Mouse (Mus musculus) CH12F3 (cell line): ENCODE data around the gene Rnf151.
"Not testable (repeated sequence)": the region's sequence is repeated elsewhere in the genome, so short reads cannot be mapped to it uniquely, and the experiment has no call there.

ENCODE experiments used
- in situ Hi-C: fragments of 300-500 bp; cut with MboI; formaldehyde crosslinking; loops from 2 replicates; pipeline ENCODE4 v1.14.3; 2020; ENCODE audit warnings: low sequenced_read_pairs

The Rnf151 gene

DNA sequence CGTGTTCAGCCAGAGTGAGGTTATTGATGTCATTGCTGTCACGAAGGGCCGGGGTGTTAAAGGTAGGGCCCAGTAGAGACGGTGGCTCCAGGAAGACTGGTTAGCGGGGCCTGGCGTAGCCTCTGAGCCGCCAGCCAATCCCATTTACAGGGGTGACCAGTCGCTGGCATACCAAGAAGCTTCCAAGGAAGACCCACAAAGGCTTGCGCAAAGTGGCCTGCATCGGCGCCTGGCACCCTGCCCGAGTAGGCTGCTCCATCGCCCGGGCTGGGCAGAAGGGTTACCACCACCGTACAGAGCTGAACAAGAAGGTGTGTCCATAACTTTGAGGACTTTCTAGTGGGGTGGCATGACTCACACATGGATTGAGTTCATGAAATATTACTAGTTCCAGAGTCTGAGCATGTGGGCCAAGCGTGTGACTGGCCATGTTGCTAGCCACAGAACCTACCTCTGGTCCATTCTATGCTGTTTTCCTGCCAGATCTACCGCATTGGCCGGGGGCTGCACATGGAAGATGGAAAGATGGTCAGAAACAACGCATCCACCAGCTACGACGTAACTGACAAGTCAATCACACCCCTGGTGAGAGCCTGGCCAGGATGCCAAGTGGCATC, 15.7 kb upstream of the Rnf151 start:
- in situ Hi-C loops, result no loop called here

DNA sequence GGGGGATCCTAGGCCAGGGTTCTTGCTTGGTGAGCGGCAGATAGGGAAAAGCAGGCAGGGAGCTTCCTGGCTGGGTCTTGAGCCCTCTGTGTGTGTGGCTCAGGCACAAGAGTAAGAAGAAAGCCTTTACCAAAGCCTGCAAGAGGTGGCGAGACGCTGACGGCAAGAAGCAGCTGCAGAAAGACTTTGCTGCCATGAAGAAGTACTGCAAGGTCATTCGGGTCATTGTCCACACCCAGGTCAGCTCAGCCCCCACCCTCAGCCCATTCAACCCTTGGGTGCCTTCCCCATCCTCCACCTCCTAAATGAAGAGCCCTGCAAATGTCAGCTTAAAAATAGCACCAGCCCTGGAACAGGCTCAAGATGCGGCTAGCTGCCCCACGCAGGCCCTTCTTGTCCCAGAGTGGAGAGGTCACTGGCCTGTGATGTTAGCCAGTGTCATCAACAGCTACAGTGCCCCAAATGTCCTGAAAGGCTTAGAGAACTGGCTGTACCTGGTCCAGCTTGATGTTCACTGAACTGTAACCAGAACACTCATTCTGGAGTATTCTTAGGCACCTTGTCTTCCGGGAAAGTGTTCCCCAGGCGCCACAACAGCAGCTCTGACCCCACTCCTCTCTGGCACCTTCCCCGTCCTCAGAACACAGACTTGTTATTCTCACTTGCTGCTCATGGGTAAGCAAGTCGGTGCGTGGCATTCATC, 14.5 kb upstream of the Rnf151 start:
- in situ Hi-C loops, result no loop called here

DNA sequence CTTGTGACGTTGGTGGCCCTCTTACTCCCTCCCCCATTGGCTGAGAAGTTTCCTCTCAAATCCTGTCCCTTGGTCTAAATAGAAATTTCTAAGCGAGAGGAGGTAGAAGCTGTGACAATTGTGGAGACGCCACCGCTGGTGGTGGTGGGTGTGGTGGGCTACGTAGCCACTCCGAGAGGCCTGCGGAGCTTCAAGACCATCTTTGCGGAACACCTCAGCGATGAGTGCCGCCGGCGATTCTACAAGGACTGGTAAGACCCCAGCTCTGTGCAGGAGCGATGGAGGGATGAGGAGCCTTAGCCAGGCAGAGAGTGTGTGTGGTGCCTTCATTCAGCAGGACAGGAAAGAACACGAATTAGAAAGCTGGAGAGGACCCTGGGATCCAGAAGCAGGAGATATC, 12.9 kb upstream of the Rnf151 start:
- in situ Hi-C loops, result no loop called here

- in situ Hi-C loops, result no loop called here
Observed at GRCm38 (mm10) chr17:24729067-24729466, 11.2 kb upstream of the Rnf151 start.

DNA sequence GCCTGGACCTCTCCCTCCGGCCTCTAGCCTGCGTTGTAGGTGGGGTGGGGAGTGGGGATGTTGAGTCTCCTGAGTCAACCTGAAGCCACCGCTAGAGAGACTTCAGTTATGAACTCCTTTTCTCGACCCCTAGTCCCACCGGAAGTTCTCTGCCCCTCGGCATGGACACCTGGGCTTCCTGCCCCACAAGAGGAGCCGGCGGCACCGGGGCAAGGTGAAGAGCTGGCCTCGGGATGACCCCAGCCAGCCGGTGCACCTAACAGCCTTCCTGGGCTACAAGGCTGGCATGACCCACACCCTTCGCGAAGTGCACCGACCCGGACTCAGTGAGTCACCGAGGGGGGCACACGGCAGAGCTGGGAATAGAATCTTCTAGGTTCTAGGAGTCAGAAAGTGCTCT, 10.3 kb upstream of the Rnf151 start:
- in situ Hi-C loops, result no loop called here

- in situ Hi-C loops, result no loop called here
Observed at GRCm38 (mm10) chr17:24727618-24728017, 9.8 kb upstream of the Rnf151 start, which contains the start of gene Rpl3l. Gene Rpl3l, plus strand, starts transcription at chr17:24727820.

DNA sequence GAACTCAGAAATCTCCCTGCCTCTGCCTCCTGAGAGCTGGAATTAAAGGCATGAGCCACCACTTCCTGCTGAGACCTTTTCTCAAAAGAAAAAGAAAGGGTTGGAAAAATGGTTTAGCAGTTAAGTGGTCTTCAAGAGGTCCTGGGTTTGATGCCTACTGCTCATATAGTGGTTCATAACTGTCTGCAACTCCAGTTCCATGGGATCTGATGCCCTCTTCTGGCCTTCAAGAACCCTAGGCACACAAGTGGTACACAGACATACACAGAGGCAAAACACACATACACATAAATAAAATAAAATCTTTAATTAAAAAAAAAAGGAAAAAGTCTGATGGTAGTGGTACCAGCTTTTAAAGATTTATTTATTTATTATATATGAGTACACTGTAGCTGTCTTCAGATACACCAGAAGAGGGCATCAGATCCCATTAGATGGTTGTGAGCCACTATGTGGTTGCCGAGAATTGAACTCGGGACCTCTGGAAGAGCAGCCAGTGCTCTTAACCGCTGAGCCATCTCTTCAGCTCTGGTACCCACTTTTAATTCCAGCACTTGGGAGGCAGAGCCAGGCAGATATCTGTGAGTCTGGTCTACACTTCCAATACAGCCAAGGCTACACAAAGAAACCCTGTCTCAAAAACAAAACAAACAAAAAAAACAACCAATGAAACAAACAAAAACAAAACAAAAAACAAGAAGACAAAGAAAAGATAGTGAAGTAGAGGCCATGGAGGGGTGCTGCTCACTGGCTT, 8.0 kb upstream of the Rnf151 start:
- in situ Hi-C loops, result no loop called here

- in situ Hi-C loops, result no loop called here
Observed at GRCm38 (mm10) chr17:24724184-24724583, 6.3 kb upstream of the Rnf151 start, which contains the start of gene Ndufb10. Gene Ndufb10, minus strand, starts transcription at chr17:24724478.

- in situ Hi-C loops, result no loop called here
Observed at GRCm38 (mm10) chr17:24723881-24724180, 6.0 kb upstream of the Rnf151 start.

- in situ Hi-C loops, result no loop called here
Observed at GRCm38 (mm10) chr17:24723122-24723880, 5.4 kb upstream of the Rnf151 start.

GRCm38 (mm10) chr17:24722220-24722924, 4.5 kb upstream of the Rnf151 start:
- in situ Hi-C loops, result no loop called here

DNA sequence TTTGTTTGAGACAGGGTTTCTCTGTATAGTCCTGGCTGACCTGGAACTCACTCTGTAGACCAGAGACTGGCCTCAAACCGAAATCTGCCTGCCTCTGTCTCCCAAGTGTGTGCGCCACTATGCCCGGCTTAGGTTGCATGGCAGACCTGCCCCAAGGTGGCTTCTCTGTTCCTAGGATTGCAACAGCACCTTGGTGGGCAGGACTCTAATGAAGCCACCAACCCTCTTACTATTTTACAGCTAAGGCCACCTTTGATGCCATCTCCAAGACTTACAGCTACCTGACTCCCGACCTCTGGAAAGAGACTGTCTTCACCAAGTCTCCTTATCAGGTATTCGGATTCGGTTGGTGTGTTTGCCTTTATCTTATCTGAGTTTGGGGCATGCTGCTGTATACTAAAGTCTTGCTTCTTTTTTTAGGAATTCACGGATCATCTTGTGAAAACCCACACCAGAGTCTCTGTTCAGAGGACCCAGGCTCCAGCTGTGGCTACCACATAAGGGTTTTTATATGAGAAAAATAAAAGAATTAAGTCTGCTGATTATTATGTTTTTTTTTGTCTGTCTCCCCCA, 3.6 kb upstream of the Rnf151 start:
- in situ Hi-C loops, result not testable (repeated sequence)

GRCm38 (mm10) chr17:24720616-24721015, 2.8 kb upstream of the Rnf151 start:
- in situ Hi-C loops, result not testable (repeated sequence)

DNA sequence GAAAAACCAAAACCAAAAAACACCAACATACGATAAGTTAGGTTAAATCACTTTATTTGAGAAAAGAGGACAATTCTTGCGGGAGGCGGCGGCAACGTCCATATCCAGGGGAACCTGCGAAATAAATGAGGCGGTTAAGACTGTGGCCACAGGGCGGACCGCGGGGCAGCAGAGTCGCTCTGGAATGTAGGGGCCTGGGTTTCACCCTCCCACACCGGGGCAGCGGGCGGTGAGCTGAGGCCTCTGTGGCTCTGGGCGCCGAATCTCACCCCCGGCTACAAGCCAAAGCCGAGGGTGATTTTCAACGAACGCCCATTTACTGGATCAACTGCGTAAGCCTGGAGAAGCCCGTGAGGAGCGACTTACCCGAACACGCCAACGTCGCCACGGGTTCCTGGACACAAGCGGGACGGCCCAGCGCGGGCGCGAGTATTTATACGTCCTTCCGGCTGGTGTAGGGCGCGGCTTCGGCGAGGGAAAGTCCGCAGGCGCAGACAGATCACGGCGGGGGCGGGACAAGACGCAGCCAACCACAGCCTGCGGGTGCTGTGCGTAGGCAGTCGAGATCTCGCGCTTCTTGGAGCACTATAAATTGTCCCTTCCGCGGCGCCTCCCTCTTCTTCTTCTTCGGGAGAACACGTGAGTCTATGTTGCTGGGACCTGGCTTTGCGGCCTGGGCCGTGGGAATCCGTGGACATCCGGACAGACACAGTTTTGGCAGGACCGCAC, 1.8 kb upstream of the Rnf151 start:
- in situ Hi-C loops, result no loop called here

DNA sequence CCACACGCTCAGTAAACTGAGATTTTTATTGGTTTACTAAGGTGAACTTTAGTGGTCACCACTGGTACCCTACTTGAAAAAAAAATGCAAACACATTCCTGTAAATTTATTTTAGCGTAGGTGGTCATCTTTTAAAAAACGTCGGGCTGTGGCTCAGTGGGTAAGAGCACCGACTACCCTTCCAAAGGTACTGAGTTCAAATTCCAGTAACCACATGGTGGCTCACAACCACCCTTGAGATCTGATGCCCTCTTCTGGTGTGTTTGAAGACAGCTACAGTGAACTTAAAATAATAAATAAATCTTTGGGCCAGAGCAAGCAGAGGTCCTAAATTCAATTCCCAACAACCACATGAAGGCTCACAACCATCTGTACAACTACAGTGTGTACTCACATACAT, 1.1 kb upstream of the Rnf151 start:
- in situ Hi-C loops, result not testable (repeated sequence)

DNA sequence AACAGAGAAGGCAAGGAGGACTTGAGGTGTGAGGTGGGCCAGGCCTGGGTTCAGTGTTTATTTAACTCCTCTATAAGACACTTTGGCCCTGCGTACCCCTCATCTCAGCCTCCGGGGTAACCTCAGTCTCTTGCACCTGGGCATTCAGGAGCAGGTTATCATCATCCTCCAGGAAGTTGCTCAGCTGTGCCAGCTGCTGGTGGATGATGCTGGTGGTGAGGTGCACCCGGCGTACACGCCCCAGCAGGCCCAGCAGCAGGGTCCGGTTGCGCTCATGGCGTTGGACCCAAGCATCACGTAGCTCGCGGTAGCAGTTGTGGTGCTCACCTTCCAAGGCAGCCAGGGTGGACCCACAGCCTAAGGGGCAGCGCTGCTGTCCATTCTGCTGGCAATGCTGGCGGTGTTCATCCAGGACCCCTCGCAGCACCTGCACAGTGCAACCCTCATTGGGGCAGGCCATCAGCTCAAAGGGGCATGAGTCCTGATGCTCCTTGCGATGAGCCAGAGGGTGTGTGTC, 1.6 kb downstream of the Rnf151 start:
- in situ Hi-C loops, result no loop called here

GRCm38 (mm10) chr17:24715556-24715955, 2.3 kb downstream of the Rnf151 start:
- in situ Hi-C loops, result no loop called here

GRCm38 (mm10) chr17:24708646-24709045, 9.2 kb downstream of the Rnf151 start:
- in situ Hi-C loops, result no loop called here

DNA sequence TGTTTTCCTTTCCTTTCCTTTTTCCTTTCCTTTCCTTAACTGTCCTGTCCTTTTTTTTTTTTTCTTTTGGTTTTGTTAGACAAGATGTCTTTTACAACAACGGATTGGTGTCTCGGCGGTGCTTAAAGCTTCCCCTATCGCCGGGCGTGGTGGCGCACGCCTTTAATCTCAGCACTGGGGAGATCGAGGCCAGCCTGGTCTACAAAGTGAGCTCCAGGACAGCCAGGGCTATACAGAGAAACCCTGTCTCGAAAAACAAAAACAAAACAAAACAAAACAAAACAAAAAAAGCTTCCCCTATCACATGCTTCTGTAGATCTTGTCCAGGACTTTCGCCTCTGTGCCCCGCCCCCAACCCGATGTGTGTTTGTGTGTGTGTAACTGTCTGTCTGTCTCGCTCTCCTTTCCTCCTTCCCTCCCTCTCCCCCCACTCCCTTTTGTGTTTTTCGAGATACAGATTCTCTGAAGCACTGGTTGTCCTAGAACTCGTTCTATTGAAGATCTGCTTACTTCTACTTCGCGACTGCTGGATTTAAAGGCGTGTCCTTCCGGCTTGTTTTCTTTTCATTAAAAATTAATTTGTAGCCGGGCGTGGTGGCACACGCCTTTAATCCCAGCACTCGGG, 9.9 kb downstream of the Rnf151 start:
- in situ Hi-C loops, result no loop called here
